Mouse (Mus musculus) midbrain, embryonic 11.5 days (tissue): ENCODE results near the gene Espn. TPM values are rescaled to one million over a fixed set of nuclear protein-coding genes. Genes with fewer than 3 reads are reported as not detected.

ENCODE experiments used
- ATAC-seq: fragments of 200-750 bp; cut with Nextera tagmentation; 2 replicates; pipeline ENCODE4 v1.8.0; 2017; ENCODE audit warnings: moderate TSS enrichment, moderate library complexity; ENCODE audit not compliant: low FRiP score
- DNase-seq: peaks from one replicate; pipeline ENCODE4 v3.0.0; 2015; ENCODE audit warnings: low spot score; ENCODE audit errors: missing footprints
- H3K27ac ChIP-seq: fragments of 300-500 bp; sonication (generic); 2 replicates; pipeline ENCODE4 v1.5.1; 2014; ENCODE audit warnings: low read depth, low read length
- H3K27me3 ChIP-seq: fragments of 300-500 bp; sonication (generic); 2 replicates; pipeline ENCODE4 v1.6.1; 2014; ENCODE audit warnings: mild to moderate bottlenecking, low read length, moderate library complexity, mixed read lengths; ENCODE audit not compliant: control insufficient read depth, insufficient read depth
- H3K36me3 ChIP-seq: fragments of 300-500 bp; sonication (generic); 2 replicates; pipeline ENCODE4 v1.6.1; 2014; ENCODE audit warnings: mild to moderate bottlenecking, low read length, moderate library complexity, mixed read lengths; ENCODE audit not compliant: control insufficient read depth, insufficient read depth
- H3K4me1 ChIP-seq: fragments of 300-500 bp; sonication (generic); 2 replicates; pipeline ENCODE4 v1.6.1; 2014; ENCODE audit warnings: low read length; ENCODE audit not compliant: control insufficient read depth, insufficient read depth
- H3K4me2 ChIP-seq: fragments of 300-500 bp; sonication (generic); 2 replicates; pipeline ENCODE4 v1.6.1; 2014; ENCODE audit warnings: mild to moderate bottlenecking, moderate library complexity
- H3K4me3 ChIP-seq: fragments of 300-500 bp; sonication (generic); 2 replicates; pipeline ENCODE4 v1.5.1; 2014; ENCODE audit warnings: low read depth, low read length
- H3K9ac ChIP-seq: fragments of 300-500 bp; sonication (generic); 2 replicates; pipeline ENCODE4 v1.6.1; 2014; ENCODE audit warnings: low read length
- H3K9me3 ChIP-seq: fragments of 300-500 bp; sonication (generic); 2 replicates; pipeline ENCODE4 v1.6.1; 2016; ENCODE audit warnings: low read length; ENCODE audit not compliant: control insufficient read depth
- WGBS: fragments of 180-500 bp; shearing (Covaris S2); extraction: QIAGEN DNeasy Blood & Tissue Kit; methylation state at CpG from one replicate; pipeline ENCODE4 v1.1.7; 2014; 5-methylcytosine and 5-hydroxymethylcytosine counted together
- polyA plus RNA-seq: library from polyadenylated mRNA; unstranded; fragments of >200 nt; fragmentation: Nextera tagmentation; extraction: Ambion mirVana; gene quantifications from 2 replicates; pipeline ENCODE4 v1.2.1, GENCODE M21; 2014

The Espn gene
- polyA plus RNA-seq, 1 experiment from 2014 or later = 0.61 TPM

GRCm38 (mm10) chr4:152189691-152190090, 37.5 kb upstream of the Espn start:
- Histone ChIP-seq H3K36me3 (no peaks in the 10 kb centered on the region), H3K4me3 (no peak overlapping the region), H3K9me3 (no peaks in the 10 kb centered on the region), H3K4me2 (no peak overlapping the region), H3K9ac (no peak overlapping the region), H3K4me1 (peaks cover 18% of the 10 kb centered on the region), H3K27me3 (no peaks in the 10 kb centered on the region), H3K27ac (no peak overlapping the region)
- ATAC-seq (no peak), DNase-seq (no peak)
- WGBS = 94% methylated on average over 4 of the region's 4 CpGs

- H3K9ac ChIP-seq = no peak overlapping the region
- no peak overlapping the region for H3K27ac ChIP-seq
- H3K4me2 ChIP-seq = no peak overlapping the region
- no peaks in the 10 kb centered on the region for H3K36me3 ChIP-seq
- 85% methylated on average over 6 of the region's 6 CpGs for WGBS
- no peaks in the 10 kb centered on the region for H3K27me3 ChIP-seq
- ATAC-seq (no peak), DNase-seq (no peak)
- peaks cover 18% of the 10 kb centered on the region for H3K4me1 ChIP-seq
- no peak overlapping the region for H3K4me3 ChIP-seq
- H3K9me3 ChIP-seq = no peaks in the 10 kb centered on the region
These were observed 36.9 kb upstream of the Espn start for GRCm38 (mm10) chr4:152189071-152189470.

- no peak for ATAC-seq
- 94% methylated on average over 2 of the region's 2 CpGs for WGBS
- peaks cover 18% of the 10 kb centered on the region for H3K4me1 ChIP-seq
These were observed 36.5 kb upstream of the Espn start for GRCm38 (mm10) chr4:152188651-152189050.

GRCm38 (mm10) chr4:152187142-152187541, 35.0 kb upstream of the Espn start:
- ATAC-seq (no peak), DNase-seq (no peak)
- no peaks in the 10 kb centered on the region for H3K9me3 ChIP-seq
- H3K4me3 ChIP-seq = no peak overlapping the region
- peaks cover 18% of the 10 kb centered on the region for H3K4me1 ChIP-seq
- H3K36me3 ChIP-seq = no peaks in the 10 kb centered on the region
- H3K27ac ChIP-seq = no peak overlapping the region
- WGBS = 90% methylated on average over 9 of the region's 9 CpGs
- no peak overlapping the region for H3K4me2 ChIP-seq
- H3K9ac ChIP-seq = no peak overlapping the region
- H3K27me3 ChIP-seq = no peaks in the 10 kb centered on the region

More at GRCm38 (mm10) chr4:152188651-152189050, 36.5 kb upstream of the Espn start:
- DNase-seq = no peak
- H3K4me3 ChIP-seq = no peak overlapping the region
- H3K27me3 ChIP-seq = no peaks in the 10 kb centered on the region
- no peak overlapping the region for H3K27ac ChIP-seq
- H3K36me3 ChIP-seq = no peaks in the 10 kb centered on the region
- H3K4me2 ChIP-seq = no peak overlapping the region
- no peak overlapping the region for H3K9ac ChIP-seq
- no peaks in the 10 kb centered on the region for H3K9me3 ChIP-seq

GRCm38 (mm10) chr4:152186205-152187082, 34.3 kb upstream of the Espn start:
- peak; percentile 17; the same call in 1 of the 2 replicates for ATAC-seq
- Histone ChIP-seq H3K4me2 (peak overlapping the region; percentile 32), H3K9me3 (no peaks in the 10 kb centered on the region), H3K27ac (no peak overlapping the region), H3K4me1 (peaks cover 18% of the 10 kb centered on the region), H3K27me3 (no peaks in the 10 kb centered on the region), H3K4me3 (no peak overlapping the region), H3K9ac (peak overlapping the region; percentile 43), H3K36me3 (no peaks in the 10 kb centered on the region)
- 46% methylated on average over 14 of the region's 14 CpGs for WGBS
- no peak for DNase-seq

GRCm38 (mm10) chr4:152185510-152186204, 33.5 kb upstream of the Espn start:
- WGBS = 4% methylated on average over 19 of the region's 19 CpGs
- H3K4me3 ChIP-seq = no peak overlapping the region
- H3K9ac ChIP-seq = peak overlapping the region; percentile 43
- H3K9me3 ChIP-seq = no peaks in the 10 kb centered on the region
- no peaks in the 10 kb centered on the region for H3K27me3 ChIP-seq
- DNase-seq (peak; percentile 93), ATAC-seq (peak; percentile 43; the same call in 1 of the 2 replicates)
- peaks cover 18% of the 10 kb centered on the region for H3K4me1 ChIP-seq
- peak overlapping the region; percentile 32 for H3K4me2 ChIP-seq
- no peak overlapping the region for H3K27ac ChIP-seq
- H3K36me3 ChIP-seq = no peaks in the 10 kb centered on the region

GRCm38 (mm10) chr4:152185137-152185509, 33.0 kb upstream of the Espn start:
- no peaks in the 10 kb centered on the region for H3K27me3 ChIP-seq
- no peaks in the 10 kb centered on the region for H3K36me3 ChIP-seq
- no peak overlapping the region for H3K27ac ChIP-seq
- WGBS = 3% methylated on average over 3 of the region's 3 CpGs
- H3K4me3 ChIP-seq = no peak overlapping the region
- DNase-seq = no peak
- H3K9me3 ChIP-seq = no peaks in the 10 kb centered on the region
- peak overlapping the region; percentile 43; the same call in 1 of the 2 replicates for H3K9ac ChIP-seq
- H3K4me1 ChIP-seq = peaks cover 18% of the 10 kb centered on the region
- H3K4me2 ChIP-seq = peak overlapping the region; percentile 32
- ATAC-seq = peak; percentile 68

GRCm38 (mm10) chr4:152184353-152185035, 32.3 kb upstream of the Espn start:
- Histone ChIP-seq H3K9me3 (no peaks in the 10 kb centered on the region), H3K4me2 (no peak overlapping the region), H3K27ac (no peak overlapping the region), H3K4me1 (peaks cover 19% of the 10 kb centered on the region), H3K27me3 (no peaks in the 10 kb centered on the region), H3K36me3 (no peaks in the 10 kb centered on the region), H3K9ac (no peak overlapping the region), H3K4me3 (no peak overlapping the region)
- no peak; the same call in 1 of the 2 replicates for ATAC-seq
- DNase-seq = no peak
- 75% methylated on average over 7 of the region's 7 CpGs for WGBS
